Comparison of ENCODE assay signal across 20 mouse cellular contexts in genomic region chr11:116574982-116575381, GRCm38 (mm10). TPM values are rescaled to one million over a fixed set of nuclear protein-coding genes. Genes with fewer than 3 reads are reported as not detected.
DNase-seq lines count a peak whose midpoint lies in the region; ATAC-seq and TF ChIP-seq lines count a peak whose summit lies in the region.
"Had no signal": no experiment of that assay in that cellular context is flagged by ENCODE, and none has a peak within 500 bp of the region (broad histone marks: within the 10 kb centered on the region; RNA-seq: fewer than 3 reads in every experiment).

No protein-coding gene starts in this region.

- no peaks in the 10 kb centered on the region for H3K36me3 ChIP-seq in heart, postnatal 0 days (replicated peaks; ENCODE audit: control insufficient read depth, insufficient read depth, low read length)
- H3K36me3 ChIP-seq in C2C12 (ENCODE audit: control insufficient read depth, insufficient read depth), result peaks cover 10% of the 10 kb centered on the region
- H3K36me3 ChIP-seq in limb, embryonic 12.5 days, result no peaks in the 10 kb centered on the region
- H3K36me3 ChIP-seq in kidney, embryonic 14.5 days (ENCODE audit: control insufficient read depth, insufficient read depth, low read length), result no peaks in the 10 kb centered on the region
- H3K36me3 ChIP-seq: forebrain, embryonic 15.5 days; intestine, embryonic 15.5 days; midbrain, embryonic 12.5 days had no signal

- ATAC-seq in heart, postnatal 0 days (ENCODE audit: insufficient read depth, low read depth), result no peak
- no peak for ATAC-seq in limb, embryonic 12.5 days (ENCODE audit: insufficient number of reproducible peaks, insufficient read depth, low FRiP score, low TSS enrichment, low read depth)
- ATAC-seq in kidney, embryonic 14.5 days (ENCODE audit: low FRiP score, low TSS enrichment), result no peak
- ATAC-seq: activated CD4-positive, CD25-positive, alpha-beta regulatory T cell, adult 4 months; forebrain, embryonic 15.5 days; intestine, embryonic 15.5 days had no signal

- H3K4me2 ChIP-seq in heart, postnatal 0 days (ENCODE audit: low read depth, low read length), result no peak overlapping the region
- no peak overlapping the region for H3K4me2 ChIP-seq in limb, embryonic 12.5 days
- H3K4me2 ChIP-seq in kidney, embryonic 14.5 days (replicated peaks; ENCODE audit: low read depth, low read length), result no peak overlapping the region
- H3K4me2 ChIP-seq: forebrain, embryonic 15.5 days; intestine, embryonic 15.5 days; lung, embryonic 14.5 days; midbrain, embryonic 12.5 days had no signal

- H3ac ChIP-seq in C2C12 (ENCODE audit: control insufficient read depth, insufficient read length, low read depth), result no peak overlapping the region

- H3K4me3 ChIP-seq in cerebellum, adult 2 months (replicated peaks; ENCODE audit: insufficient read depth, low read depth, low read length), result no peak overlapping the region
- no peak overlapping the region for H3K4me3 ChIP-seq in heart, postnatal 0 days (ENCODE audit: low read depth, low read length)
- H3K4me3 ChIP-seq in C2C12 (ENCODE audit: insufficient read depth, poor library complexity, severe bottlenecking), result no peak overlapping the region
- H3K4me3 ChIP-seq in limb, embryonic 12.5 days (replicated peaks), result no peak overlapping the region
- no peak overlapping the region for H3K4me3 ChIP-seq in kidney, embryonic 14.5 days (ENCODE audit: low read length)
- H3K4me3 ChIP-seq: forebrain, embryonic 15.5 days; intestine, embryonic 15.5 days; midbrain, embryonic 12.5 days had no signal

- peaks cover 65% of the 10 kb centered on the region for H3K4me1 ChIP-seq in cerebellum, adult 2 months (ENCODE audit: control insufficient read depth, insufficient read depth, low read length)
- H3K4me1 ChIP-seq in heart, postnatal 0 days (ENCODE audit: control insufficient read depth, insufficient read depth), result peaks cover 49% of the 10 kb centered on the region
- H3K4me1 ChIP-seq in limb, embryonic 12.5 days (replicated peaks), result peaks cover 58% of the 10 kb centered on the region
- peaks cover 10% of the 10 kb centered on the region for H3K4me1 ChIP-seq in kidney, embryonic 14.5 days (ENCODE audit: control insufficient read depth, insufficient read depth, low read length)

- no peaks in the 10 kb centered on the region for H3K27me3 ChIP-seq in cerebellum, adult 2 months (ENCODE audit: control insufficient read depth, insufficient read depth, low read length)
- no peaks in the 10 kb centered on the region for H3K27me3 ChIP-seq in heart, postnatal 0 days (ENCODE audit: control insufficient read depth, insufficient read depth, low read length)
- H3K27me3 ChIP-seq in C2C12 (ENCODE audit: control insufficient read depth, insufficient read depth, insufficient read length), result no peaks in the 10 kb centered on the region
- no peaks in the 10 kb centered on the region for H3K27me3 ChIP-seq in limb, embryonic 12.5 days
- H3K27me3 ChIP-seq in kidney, embryonic 14.5 days (ENCODE audit: control insufficient read depth, insufficient read depth, low read length), result no peaks in the 10 kb centered on the region
- H3K27me3 ChIP-seq: forebrain, embryonic 15.5 days; intestine, embryonic 15.5 days; midbrain, embryonic 12.5 days had no signal

- H3K79me2 ChIP-seq in C2C12 (ENCODE audit: control insufficient read depth, insufficient read depth), result peaks cover 100% of the 10 kb centered on the region

- 22% methylated on average over 6 of the region's 6 CpGs for WGBS in cerebellum, adult 2 months
- WGBS in heart, postnatal 0 days, result 69% methylated on average over 6 of the region's 6 CpGs
- 61% methylated on average over 6 of the region's 6 CpGs for WGBS in limb, embryonic 12.5 days
- WGBS in kidney, embryonic 14.5 days, result 62% methylated on average over 6 of the region's 6 CpGs

- no peak for TF ChIP-seq EP300 in heart, postnatal 0 days (IDR thresholded peaks at IDR 0.05; ENCODE audit: low read depth)

- DNase-seq in cerebellum, adult 2 months, result peak; percentile 39 to 60
- no peak for DNase-seq in cerebellum, postnatal 4 days (ENCODE audit: low spot score in 2 of 2)
- DNase-seq in heart, postnatal 0 days (ENCODE audit: low spot score), result no peak
- DNase-seq in heart, adult 11 months, result no peak
- DNase-seq in thymus, postnatal 25 days, result no peak
- DNase-seq: layer of hippocampus, postnatal 36 days; left cerebral cortex, postnatal 4 days; lung, embryonic 14.5 days; lung, postnatal 4 days had no signal

- H3K9me3 ChIP-seq in heart, postnatal 0 days (replicated peaks; ENCODE audit: control insufficient read depth, low read length), result no peaks in the 10 kb centered on the region
- no peaks in the 10 kb centered on the region for H3K9me3 ChIP-seq in limb, embryonic 12.5 days
- H3K9me3 ChIP-seq in kidney, embryonic 14.5 days (ENCODE audit: control insufficient read depth, low read length), result no peaks in the 10 kb centered on the region
- H3K9me3 ChIP-seq: forebrain, embryonic 15.5 days; intestine, embryonic 15.5 days; midbrain, embryonic 12.5 days had no signal

- peaks cover 92% of the 10 kb centered on the region for H3K79me3 ChIP-seq in C2C12 (ENCODE audit: low read depth)

- TF ChIP-seq CTCF in cerebellum, adult 2 months (IDR thresholded peaks at IDR 0.05; ENCODE audit: borderline replicate concordance, insufficient read depth, low read depth, low read length), result no peak
- TF ChIP-seq CTCF in heart, postnatal 0 days (IDR thresholded peaks at IDR 0.05; ENCODE audit: low read depth), result no peak
- TF ChIP-seq CTCF in C2C12 (IDR thresholded peaks at IDR 0.05; ENCODE audit: control insufficient read depth, insufficient read depth, insufficient read length), result no peak

- no peak for TF ChIP-seq POLR2A in cerebellum, adult 2 months (IDR thresholded peaks at IDR 0.05; ENCODE audit: borderline replicate concordance, insufficient read depth, low read length)

- H3K27ac ChIP-seq in cerebellum, adult 2 months (ENCODE audit: insufficient read depth, low read length), result no peak overlapping the region
- H3K27ac ChIP-seq in heart, postnatal 0 days (ENCODE audit: low read depth), result 0 out of 2 replicates have a peak overlapping the region, but pooled peaks have one; percentile 9
- peak overlapping the region; percentile 17; the same call in 1 of the 2 replicates for H3K27ac ChIP-seq in limb, embryonic 12.5 days
- H3K27ac ChIP-seq in kidney, embryonic 14.5 days (ENCODE audit: low read depth, low read length), result no peak overlapping the region
- H3K27ac ChIP-seq: forebrain, embryonic 15.5 days; intestine, embryonic 15.5 days had no signal

- H3K9ac ChIP-seq in heart, postnatal 0 days (replicated peaks; ENCODE audit: low read depth, low read length), result no peak overlapping the region
- H3K9ac ChIP-seq in limb, embryonic 12.5 days (replicated peaks), result no peak overlapping the region
- H3K9ac ChIP-seq in kidney, embryonic 14.5 days (ENCODE audit: low read depth, low read length), result no peak overlapping the region
- H3K9ac ChIP-seq: forebrain, embryonic 15.5 days; intestine, embryonic 15.5 days; lung, embryonic 14.5 days had no signal

TF ChIP-seq in C2C12, 6 proteins besides CTCF, POLR2A, EP300 and RAD21:
- TF ChIP-seq USF1 (IDR thresholded peaks at IDR 0.05; ENCODE audit: low read depth), result no peak
- TF ChIP-seq MYOD1 (IDR thresholded peaks at IDR 0.05; ENCODE audit: control insufficient read depth, insufficient read length, low read depth), result peak; percentile 11
TF ChIP-seq in C2C12: peak in this region for 1.

RNA-seq across cellular contexts. Expression of gene Ube2o, which starts 6.3 kb away (rescaled TPM):
- 81.9 and 88.2 TPM in 2 replicates for polyA plus RNA-seq in cerebellum, adult 2 months (2012; rRNA removed)
- 17.2 and 34.8 TPM in 2 replicates for total RNA-seq in heart, postnatal 0 days (2014; rRNA removed; ENCODE audit: low replicate concordance)
- polyA plus RNA-seq in heart, postnatal 0 days (2015; fragmentation: Nextera tagmentation; extraction: Ambion mirVana), result 4.1 and 5.2 TPM in 2 replicates
- 23.1 TPM for polyA plus RNA-seq in C2C12 (2012; fragmentation: generic; extraction: Trizol)
- 14.8 and 21.7 TPM in 2 replicates for polyA plus RNA-seq in limb, embryonic 12.5 days (2016; fragmentation: Nextera tagmentation; extraction: Ambion mirVana)
- 11.2 and 13.5 TPM in 2 replicates for polyA plus RNA-seq in kidney, embryonic 14.5 days (2014; fragmentation: Nextera tagmentation; extraction: Ambion mirVana)

RNA-seq across cellular contexts. Expression of gene Aanat, which starts 11.2 kb away (rescaled TPM):
- polyA plus RNA-seq in cerebellum, adult 2 months (2012; rRNA removed), result 1.2 and 1.3 TPM in 2 replicates
- total RNA-seq in heart, postnatal 0 days (2014; rRNA removed; ENCODE audit: low replicate concordance), result not detected in 2 replicates
- polyA plus RNA-seq in heart, postnatal 0 days (2015; fragmentation: Nextera tagmentation; extraction: Ambion mirVana), result not detected in 2 replicates
- not detected for polyA plus RNA-seq in C2C12 (2012; fragmentation: generic; extraction: Trizol)
- not detected in 2 replicates for polyA plus RNA-seq in limb, embryonic 12.5 days (2016; fragmentation: Nextera tagmentation; extraction: Ambion mirVana)
- not detected in 2 replicates for polyA plus RNA-seq in kidney, embryonic 14.5 days (2014; fragmentation: Nextera tagmentation; extraction: Ambion mirVana)
- total RNA-seq: adrenal gland, postnatal 25 days had no signal
- polyA plus RNA-seq: activated CD4-positive, CD25-positive, alpha-beta regulatory T cell, adult 4 months; gonadal fat pad, adult 2 months; hindbrain, embryonic 11.5 days; intestine, embryonic 15.5 days; kidney, embryonic 16.5 days; lung, embryonic 14.5 days had no signal

RNA-seq across cellular contexts. Expression of gene Sphk1, which starts 44.3 kb away (rescaled TPM):
- polyA plus RNA-seq in cerebellum, adult 2 months (2012; rRNA removed), result 9.0 and 9.7 TPM in 2 replicates
- total RNA-seq in heart, postnatal 0 days (2014; rRNA removed; ENCODE audit: low replicate concordance), result 1.9 and 3.1 TPM in 2 replicates
- 2.0 TPM in 2 replicates for polyA plus RNA-seq in heart, postnatal 0 days (2015; fragmentation: Nextera tagmentation; extraction: Ambion mirVana)
- polyA plus RNA-seq in C2C12 (2012; fragmentation: generic; extraction: Trizol), result 11.3 TPM
- 1.4 and 1.8 TPM in 2 replicates for polyA plus RNA-seq in limb, embryonic 12.5 days (2016; fragmentation: Nextera tagmentation; extraction: Ambion mirVana)
- polyA plus RNA-seq in kidney, embryonic 14.5 days (2014; fragmentation: Nextera tagmentation; extraction: Ambion mirVana), result 3.0 and 3.7 TPM in 2 replicates
- polyA plus RNA-seq: activated CD4-positive, CD25-positive, alpha-beta regulatory T cell, adult 4 months had no signal

RNA-seq across cellular contexts. Expression of gene Rhbdf2, which starts 51.8 kb away (rescaled TPM):
- polyA plus RNA-seq in cerebellum, adult 2 months (2012; rRNA removed), result 1.9 and 2.2 TPM in 2 replicates
- total RNA-seq in heart, postnatal 0 days (2014; rRNA removed; ENCODE audit: low replicate concordance), result 19.0 and 25.5 TPM in 2 replicates
- polyA plus RNA-seq in heart, postnatal 0 days (2015; fragmentation: Nextera tagmentation; extraction: Ambion mirVana), result 5.8 and 6.1 TPM in 2 replicates
- polyA plus RNA-seq in C2C12 (2012; fragmentation: generic; extraction: Trizol), result 1.9 TPM
- 4.1 and 5.1 TPM in 2 replicates for polyA plus RNA-seq in limb, embryonic 12.5 days (2016; fragmentation: Nextera tagmentation; extraction: Ambion mirVana)
- 5.4 and 7.2 TPM in 2 replicates for polyA plus RNA-seq in kidney, embryonic 14.5 days (2014; fragmentation: Nextera tagmentation; extraction: Ambion mirVana)

Comparison
In these comparisons a context has a peak if more than half of its experiments do, and no peak if none do; other contexts are left out.
1. DNase-seq: peak in cerebellum, adult 2 months (2 of 2); none in cerebellum, postnatal 4 days (0 of 2), heart, postnatal 0 days (single experiment), heart, adult 11 months (single experiment) and thymus, postnatal 25 days (single experiment).
2. H3K27ac ChIP-seq: peak in heart, postnatal 0 days (single experiment) and limb, embryonic 12.5 days (single experiment); none in cerebellum, adult 2 months (single experiment) and kidney, embryonic 14.5 days (single experiment).